Mouse (Mus musculus) kidney, adult 2 months (tissue): ENCODE results near the gene Ehhadh. TPM values are rescaled to one million over a fixed set of nuclear protein-coding genes. Genes with fewer than 3 reads are reported as not detected.

Experiments used
- DNase-seq: peaks from one replicate; pipeline ENCODE4 v3.0.0; 2021
- H3K27ac ChIP-seq: fragments of 200-500 bp; 2 replicates; pipeline ENCODE4 v1.5.1; 2012; ENCODE audit warnings: low read depth, low read length, control low read depth, inconsistent platforms; ENCODE audit not compliant: insufficient read depth
- H3K27me3 ChIP-seq: fragments of 200-500 bp; replicated peaks from 2 replicates; pipeline ENCODE4 v1.6.1; 2012; ENCODE audit warnings: mild to moderate bottlenecking, moderate library complexity, low read length, inconsistent platforms; ENCODE audit not compliant: control insufficient read depth, insufficient read depth
- H3K36me3 ChIP-seq: fragments of 200-500 bp; 2 replicates; pipeline ENCODE4 v1.6.1; 2012; ENCODE audit warnings: mild to moderate bottlenecking, moderate library complexity, low read length, inconsistent platforms; ENCODE audit not compliant: control insufficient read depth, insufficient read depth
- H3K4me1 ChIP-seq: fragments of 200-500 bp; 2 replicates; pipeline ENCODE4 v1.6.1; 2011; ENCODE audit warnings: low read length; ENCODE audit not compliant: control insufficient read depth, insufficient read depth
- H3K4me3 ChIP-seq: fragments of 200-500 bp; 2 replicates; pipeline ENCODE4 v1.5.1; 2011; ENCODE audit warnings: mild to moderate bottlenecking, low read depth, low read length, control low read depth; ENCODE audit not compliant: insufficient read depth
- CTCF ChIP-seq: fragments of 200-500 bp; conservative IDR thresholded peaks from 2 replicates; pipeline ENCODE4 v1.5.1; 2011; ENCODE audit warnings: low read depth, mild to moderate bottlenecking, control low read depth, low read length, moderate library complexity, mixed read lengths; ENCODE audit not compliant: insufficient read depth, insufficient read length
- POLR2A ChIP-seq: fragments of 200-500 bp; IDR thresholded peaks from one replicate; pipeline ENCODE4 v1.6.1; 2011; ENCODE audit warnings: low read depth, low read length, control low read depth
- WGBS: fragments of 180-500 bp; shearing (Covaris S2); methylation state at CpG from one replicate; pipeline ENCODE4 v1.1.7; 2018; 5-methylcytosine and 5-hydroxymethylcytosine counted together
- polyA plus RNA-seq: library from polyadenylated mRNA; depleted of rRNA; stranded (reverse); fragments of >200 nt; gene quantifications from 2 replicates; pipeline ENCODE4 v1.2.3, GENCODE M21; 2012

Gene Ehhadh
- polyA plus RNA-seq, 1 experiment: 224 TPM

GRCm38 (mm10) chr16:21831764-21832163 lies 44.2 kb upstream of the Ehhadh start:
- 71% methylated on average over 5 of the region's 5 CpGs for WGBS
- H3K27ac ChIP-seq: no peak overlapping the region
- H3K4me1 ChIP-seq: peaks cover 20% of the 10 kb centered on the region
- H3K27me3 ChIP-seq: no peaks in the 10 kb centered on the region
- H3K4me3 ChIP-seq: no peak overlapping the region
- no peak for TF ChIP-seq POLR2A
- no peak for TF ChIP-seq CTCF
- H3K36me3 ChIP-seq: no peaks in the 10 kb centered on the region
- no peak for DNase-seq

DNA sequence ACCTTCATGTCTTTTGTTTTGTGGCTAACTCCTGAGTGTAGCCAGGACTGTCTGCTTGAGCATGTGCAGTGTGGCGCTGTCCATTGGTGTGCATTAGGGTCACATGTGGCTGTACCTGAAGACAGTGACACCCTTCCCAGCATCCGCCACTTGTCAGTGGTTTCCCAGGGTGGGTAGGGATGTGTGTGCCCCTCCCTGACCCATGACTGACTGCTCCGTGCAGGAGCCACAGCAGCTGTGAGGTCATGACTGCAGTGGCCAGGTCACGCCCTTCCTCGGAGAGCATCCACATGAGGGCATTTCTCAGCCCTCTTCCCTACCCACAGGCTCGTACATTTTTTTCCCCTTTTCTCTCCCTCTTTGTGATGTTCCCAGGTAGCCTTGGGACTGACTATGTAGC lies 43.2 kb upstream of the Ehhadh start:
- Histone ChIP-seq H3K4me1 (peaks cover 19% of the 10 kb centered on the region), H3K36me3 (no peaks in the 10 kb centered on the region), H3K27ac (no peak overlapping the region), H3K27me3 (no peaks in the 10 kb centered on the region), H3K4me3 (no peak overlapping the region)
- TF ChIP-seq CTCF (no peak), POLR2A (no peak)
- DNase-seq: no peak
- 65% methylated on average over 6 of the region's 6 CpGs for WGBS

- H3K4me1 ChIP-seq: peaks cover 19% of the 10 kb centered on the region
- no peaks in the 10 kb centered on the region for H3K27me3 ChIP-seq
- DNase-seq: no peak
- WGBS: 36% methylated on average over 5 of the region's 5 CpGs
- no peaks in the 10 kb centered on the region for H3K36me3 ChIP-seq
- TF ChIP-seq POLR2A: no peak
- TF ChIP-seq CTCF: no peak
- H3K4me3 ChIP-seq: no peak overlapping the region
- H3K27ac ChIP-seq: no peak overlapping the region
Observed at GRCm38 (mm10) chr16:21829711-21830110, 42.1 kb upstream of the Ehhadh start.

DNA sequence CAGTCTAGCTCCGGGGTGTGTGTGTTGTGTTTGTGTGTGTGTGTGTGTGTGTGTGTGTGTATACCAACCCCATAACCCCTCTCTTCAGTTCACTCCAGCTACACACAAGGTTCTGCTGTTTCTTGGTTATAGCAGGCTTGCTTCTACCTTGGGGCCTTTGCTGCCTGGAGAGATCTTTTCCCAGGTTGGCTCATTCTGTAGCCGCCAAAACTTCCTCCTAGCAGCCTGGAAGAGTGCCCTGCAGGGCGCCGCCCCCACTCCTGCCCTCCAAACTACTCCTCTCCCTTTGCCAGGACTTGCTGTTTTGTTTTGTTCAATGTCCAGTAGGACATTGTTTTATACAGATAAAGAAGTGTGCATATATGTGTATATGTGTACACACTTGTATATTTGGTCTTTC lies 40.0 kb upstream of the Ehhadh start:
- no peaks in the 10 kb centered on the region for H3K27me3 ChIP-seq
- WGBS: 29% methylated on average over 4 of the region's 4 CpGs
- peak overlapping the region; percentile 89 for H3K27ac ChIP-seq
- no peaks in the 10 kb centered on the region for H3K36me3 ChIP-seq
- H3K4me1 ChIP-seq: peaks cover 11% of the 10 kb centered on the region
- no peak for TF ChIP-seq CTCF
- no peak for TF ChIP-seq POLR2A
- DNase-seq: peak; percentile 62
- H3K4me3 ChIP-seq: peak overlapping the region; percentile 48

GRCm38 (mm10) chr16:21827153-21827552 lies 39.5 kb upstream of the Ehhadh start:
- peaks cover 11% of the 10 kb centered on the region for H3K4me1 ChIP-seq
- H3K27me3 ChIP-seq: no peaks in the 10 kb centered on the region
- WGBS: 10% methylated on average over 4 of the region's 4 CpGs
- H3K4me3 ChIP-seq: peak overlapping the region; percentile 48
- TF ChIP-seq POLR2A (no peak), CTCF (no peak)
- peak; percentile 86 for DNase-seq
- H3K27ac ChIP-seq: peak overlapping the region; percentile 89
- H3K36me3 ChIP-seq: no peaks in the 10 kb centered on the region

GRCm38 (mm10) chr16:21825612-21826031 lies 38.0 kb upstream of the Ehhadh start:
- H3K4me3 ChIP-seq: no peak overlapping the region
- TF ChIP-seq CTCF: no peak
- whole genome bisulfite sequencing: 39% methylated on average over 9 of the region's 9 CpGs
- DNase-seq: peak; percentile 93
- H3K27ac ChIP-seq: peak overlapping the region; percentile 73
- H3K36me3 ChIP-seq: no peaks in the 10 kb centered on the region
- H3K27me3 ChIP-seq: no peaks in the 10 kb centered on the region
- H3K4me1 ChIP-seq: peaks cover 11% of the 10 kb centered on the region

DNA sequence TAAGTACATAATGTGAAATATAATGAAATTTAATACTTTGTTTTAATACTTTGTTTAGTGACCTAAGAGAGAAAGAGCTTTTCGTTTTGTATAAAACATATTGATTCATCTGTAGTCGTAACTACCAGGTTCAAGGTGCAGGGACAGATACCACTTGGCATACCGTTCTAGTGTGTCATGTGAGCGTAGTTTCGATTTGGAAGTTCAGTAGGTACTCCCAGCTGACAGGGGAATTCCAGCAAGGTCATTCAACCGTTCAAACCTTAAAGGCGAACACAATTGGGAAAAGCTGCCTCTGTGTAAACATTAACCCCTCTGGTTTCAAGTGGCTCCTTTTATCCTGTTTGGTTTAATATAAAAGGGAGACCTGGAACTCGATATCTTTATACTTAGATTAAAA lies 31.0 kb upstream of the Ehhadh start:
- Histone ChIP-seq H3K36me3 (no peaks in the 10 kb centered on the region), H3K27ac (peak overlapping the region; percentile 62; the same call in 1 of the 2 replicates), H3K27me3 (no peaks in the 10 kb centered on the region), H3K4me1 (peaks cover 8% of the 10 kb centered on the region), H3K4me3 (no peak overlapping the region)
- DNase-seq: peak; percentile 94
- 13% methylated on average over 8 of the region's 8 CpGs for WGBS
- TF ChIP-seq POLR2A: no peak
- TF ChIP-seq CTCF: no peak

GRCm38 (mm10) chr16:21818132-21818531 lies 30.5 kb upstream of the Ehhadh start:
- Histone ChIP-seq H3K27me3 (no peaks in the 10 kb centered on the region), H3K4me3 (no peak overlapping the region), H3K4me1 (peaks cover 8% of the 10 kb centered on the region), H3K36me3 (no peaks in the 10 kb centered on the region), H3K27ac (0 out of 2 replicates have a peak overlapping the region, but pooled peaks have one; percentile 34)
- peak; percentile 78 for DNase-seq
- no peak for TF ChIP-seq POLR2A
- no peak for TF ChIP-seq CTCF
- WGBS: 17% methylated on average over 9 of the region's 9 CpGs
